Mouse (Mus musculus) intestine, embryonic 14.5 days (tissue): ENCODE measurements around the gene Slc30a7. TPM values are rescaled to one million over a fixed set of nuclear protein-coding genes. Genes with fewer than 3 reads are reported as not detected.

Source experiments
- ATAC-seq: fragments of 200-750 bp; cut with Nextera tagmentation; replicated peaks from 2 replicates; pipeline ENCODE4 v1.8.0; 2017; ENCODE audit warnings: low read depth, moderate number of reproducible peaks, moderate TSS enrichment, moderate library complexity; ENCODE audit not compliant: low FRiP score, low TSS enrichment
- DNase-seq: peaks from one replicate; pipeline ENCODE4 v3.0.0-alpha.2; 2018; ENCODE audit warnings: low spot score
- H3K27ac ChIP-seq: fragments of 300-500 bp; sonication (generic); 2 replicates; pipeline ENCODE4 v1.5.1; 2014; ENCODE audit warnings: low read depth, mild to moderate bottlenecking, control low read depth
- H3K27me3 ChIP-seq: fragments of 300-500 bp; sonication (generic); replicated peaks from 2 replicates; pipeline ENCODE4 v1.6.1; 2014; ENCODE audit warnings: low read length, control low read depth; ENCODE audit not compliant: control insufficient read depth, insufficient read depth
- H3K36me3 ChIP-seq: fragments of 300-500 bp; sonication (generic); 2 replicates; pipeline ENCODE4 v1.6.1; 2014; ENCODE audit warnings: low read length, control low read depth; ENCODE audit not compliant: control insufficient read depth, insufficient read depth
- H3K4me1 ChIP-seq: fragments of 300-500 bp; sonication (generic); replicated peaks from 2 replicates; pipeline ENCODE4 v1.6.1; 2014; ENCODE audit warnings: low read length, control low read depth, mixed read lengths; ENCODE audit not compliant: control insufficient read depth, insufficient read depth
- H3K4me2 ChIP-seq: fragments of 300-500 bp; sonication (generic); 2 replicates; pipeline ENCODE4 v1.6.1; 2014; ENCODE audit warnings: low read length
- H3K4me3 ChIP-seq: fragments of 300-500 bp; sonication (generic); 2 replicates; pipeline ENCODE4 v1.5.1; 2014; ENCODE audit warnings: low read depth, low read length, control low read depth, mixed read lengths
- H3K9ac ChIP-seq: fragments of 300-500 bp; sonication (generic); 2 replicates; pipeline ENCODE4 v1.6.1; 2014; ENCODE audit warnings: mild to moderate bottlenecking, low read length
- H3K9me3 ChIP-seq: fragments of 300-500 bp; sonication (generic); 2 replicates; pipeline ENCODE4 v1.6.1; 2016; ENCODE audit warnings: low read length, control low read depth; ENCODE audit not compliant: control insufficient read depth
- WGBS: fragments of 180-500 bp; shearing (Covaris S2); extraction: QIAGEN DNeasy Blood & Tissue Kit; methylation state at CpG from one replicate; pipeline ENCODE4 v1.1.7; 2014; 5-methylcytosine and 5-hydroxymethylcytosine counted together
- polyA plus RNA-seq: library from polyadenylated mRNA; unstranded; fragments of >200 nt; fragmentation: Nextera tagmentation; extraction: Ambion mirVana; gene quantifications from 2 replicates; pipeline ENCODE4 v1.2.1, GENCODE M21; 2014

Slc30a7 gene
- 38.2 and 41.8 TPM in 2 replicates for polyA plus RNA-seq

GRCm38 (mm10) chr3:116006978-116007940 lies at the start of gene Slc30a7, which contains the start of gene Extl2:
Gene Slc30a7 (minus strand): TSS chr3:116007406.
Gene Extl2 (plus strand): TSS chr3:116007462.
- WGBS, result under 1% methylated on average over 66 of the region's 67 CpGs
- peak; percentile 93 for ATAC-seq

GRCm38 (mm10) chr3:116047034-116047433 lies 39.8 kb upstream of the Slc30a7 start:
- H3K4me2 ChIP-seq, result no peak overlapping the region
- 0 out of 2 replicates have a peak, but pooled peaks cover 4% of the 10 kb centered on the region for H3K4me1 ChIP-seq
- no peaks in the 10 kb centered on the region for H3K27me3 ChIP-seq
- DNase-seq, result no peak
- 55% methylated on average over 5 of the region's 5 CpGs for WGBS
- no peak overlapping the region for H3K9ac ChIP-seq
- H3K36me3 ChIP-seq, result no peaks in the 10 kb centered on the region
- no peak for ATAC-seq
- no peak overlapping the region for H3K27ac ChIP-seq
- H3K9me3 ChIP-seq, result no peaks in the 10 kb centered on the region
- no peak overlapping the region for H3K4me3 ChIP-seq

More at GRCm38 (mm10) chr3:116006978-116007940, at the start of gene Slc30a7, which contains the start of gene Extl2:
- DNase-seq, result peak; percentile 93
- Histone ChIP-seq H3K4me3 (peak within 1 kb of the TSS; percentile 90), H3K36me3 (peaks cover 24% of the 10 kb centered on the region), H3K4me1 (peaks cover 13% of the 10 kb centered on the region; the same call in 1 of the 2 replicates), H3K9me3 (no peaks in the 10 kb centered on the region), H3K27ac (peak within 1 kb of the TSS; percentile 91), H3K4me2 (peak within 1 kb of the TSS; percentile 98), H3K27me3 (no peaks in the 10 kb centered on the region), H3K9ac (peak within 1 kb of the TSS; percentile 88)

DNA sequence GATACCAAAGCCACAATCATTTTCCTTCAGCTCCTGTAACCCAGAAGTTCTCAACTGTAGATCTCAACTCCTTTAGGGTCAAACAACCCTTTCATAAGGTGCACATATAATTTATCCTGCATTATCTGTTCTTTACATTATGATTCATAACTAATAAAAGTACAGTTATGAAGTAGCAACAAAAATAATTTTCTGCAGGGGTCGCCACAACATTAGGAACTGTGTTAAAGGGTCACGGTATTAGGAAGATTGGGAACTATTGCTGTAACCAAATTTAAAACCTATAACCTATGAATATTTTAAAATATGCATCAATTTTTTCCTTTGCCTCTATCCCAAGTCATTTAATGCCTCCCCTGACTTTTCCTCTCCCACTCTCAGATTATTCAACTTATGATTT lies 38.8 kb upstream of the Slc30a7 start:
- no peaks in the 10 kb centered on the region for H3K36me3 ChIP-seq
- H3K27me3 ChIP-seq, result no peaks in the 10 kb centered on the region
- H3K4me1 ChIP-seq, result 0 out of 2 replicates have a peak, but pooled peaks cover 3% of the 10 kb centered on the region
- no peak overlapping the region for H3K4me3 ChIP-seq
- H3K9ac ChIP-seq, result no peak overlapping the region
- 88% methylated on average over 2 of the region's 2 CpGs for WGBS
- H3K9me3 ChIP-seq, result no peaks in the 10 kb centered on the region
- H3K4me2 ChIP-seq, result no peak overlapping the region
- DNase-seq, result no peak
- no peak overlapping the region for H3K27ac ChIP-seq
- no peak for ATAC-seq

- Histone ChIP-seq H3K9ac (no peak overlapping the region), H3K9me3 (no peaks in the 10 kb centered on the region), H3K4me2 (no peak overlapping the region), H3K27me3 (no peaks in the 10 kb centered on the region), H3K36me3 (no peaks in the 10 kb centered on the region), H3K4me1 (no peaks in the 10 kb centered on the region), H3K27ac (no peak overlapping the region), H3K4me3 (no peak overlapping the region)
- ATAC-seq, result no peak
- WGBS, result 89% methylated on average over 3 of the region's 3 CpGs
- DNase-seq, result no peak
These were observed 33.6 kb upstream of the Slc30a7 start for GRCm38 (mm10) chr3:116040776-116041175.

- peak; percentile 58 for DNase-seq
- H3K4me2 ChIP-seq, result no peak overlapping the region
- H3K4me3 ChIP-seq, result no peak overlapping the region
- H3K36me3 ChIP-seq, result no peaks in the 10 kb centered on the region
- no peak overlapping the region for H3K9ac ChIP-seq
- 58% methylated on average over 3 of the region's 3 CpGs for WGBS
- no peaks in the 10 kb centered on the region for H3K9me3 ChIP-seq
- no peak for ATAC-seq
- no peak overlapping the region for H3K27ac ChIP-seq
- no peaks in the 10 kb centered on the region for H3K27me3 ChIP-seq
- no peaks in the 10 kb centered on the region for H3K4me1 ChIP-seq
These were observed 26.6 kb upstream of the Slc30a7 start for GRCm38 (mm10) chr3:116033871-116034222.

DNA sequence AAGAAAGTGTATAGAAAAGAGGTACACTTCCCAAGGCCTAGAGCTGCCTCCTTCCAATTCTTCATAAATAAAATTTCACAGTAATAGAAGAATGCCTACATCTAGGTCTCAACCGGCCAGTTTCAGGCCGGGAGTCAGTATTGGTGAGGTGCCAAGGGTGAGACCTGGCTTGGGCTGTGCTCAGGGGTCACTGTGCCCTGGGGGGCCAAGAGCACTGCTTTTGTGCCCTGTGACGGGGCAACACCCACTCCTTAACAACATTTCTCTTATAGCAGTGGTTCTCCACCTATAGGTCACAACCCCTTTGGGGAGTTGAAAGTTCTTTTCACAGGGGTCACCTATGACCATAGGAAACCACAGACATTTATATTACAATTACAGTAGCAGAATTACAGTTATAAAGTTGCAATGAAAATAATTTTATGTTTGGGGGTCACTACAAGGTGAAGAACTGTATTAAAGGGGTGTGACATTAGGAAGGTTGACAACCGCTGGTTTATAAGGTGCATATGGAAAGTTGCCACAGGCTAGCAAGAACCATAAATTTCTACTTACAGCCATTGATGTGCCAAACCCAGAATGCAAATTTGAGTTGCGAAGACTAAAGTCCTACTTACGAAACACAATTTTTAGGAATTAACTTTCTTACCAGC lies 26.1 kb upstream of the Slc30a7 start:
- Histone ChIP-seq H3K27ac (no peak overlapping the region), H3K9me3 (no peaks in the 10 kb centered on the region), H3K4me3 (no peak overlapping the region), H3K36me3 (peaks cover 4% of the 10 kb centered on the region; the same call in 1 of the 2 replicates), H3K27me3 (no peaks in the 10 kb centered on the region), H3K4me2 (no peak overlapping the region), H3K9ac (no peak overlapping the region), H3K4me1 (no peaks in the 10 kb centered on the region)
- 58% methylated on average over 6 of the region's 6 CpGs for WGBS
- ATAC-seq (no peak), DNase-seq (no peak)

DNA sequence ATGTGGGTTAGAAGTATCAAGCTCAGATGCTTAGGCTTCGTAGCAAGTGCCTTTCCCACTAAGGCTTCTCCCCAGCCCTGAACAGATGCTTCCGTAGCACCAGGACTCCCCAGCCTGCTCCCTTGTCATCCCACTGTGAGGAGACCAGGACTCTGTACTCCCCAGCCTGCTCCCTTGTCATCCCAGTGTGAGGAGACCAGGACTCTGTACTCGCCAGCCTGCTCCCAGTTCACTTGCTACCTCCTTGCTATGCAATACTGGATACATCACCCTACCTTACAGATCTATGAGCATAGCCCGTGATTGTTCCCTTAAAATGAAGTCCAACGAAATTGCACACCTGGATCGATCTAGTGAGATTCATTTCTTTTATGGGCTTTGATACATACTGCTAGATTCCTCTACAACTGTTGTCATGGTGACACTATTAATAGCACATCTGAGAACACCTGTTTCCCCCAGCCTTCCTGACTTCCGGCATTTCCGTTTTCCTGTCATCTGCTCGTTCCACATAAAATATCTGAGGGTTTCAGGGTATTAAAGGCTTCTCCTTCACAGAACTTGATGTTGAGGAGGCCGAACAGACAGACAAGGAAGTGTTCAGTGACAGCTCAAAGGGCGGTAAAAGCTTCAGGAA lies 23.1 kb upstream of the Slc30a7 start:
- 71% methylated on average over 11 of the region's 11 CpGs for WGBS

DNA sequence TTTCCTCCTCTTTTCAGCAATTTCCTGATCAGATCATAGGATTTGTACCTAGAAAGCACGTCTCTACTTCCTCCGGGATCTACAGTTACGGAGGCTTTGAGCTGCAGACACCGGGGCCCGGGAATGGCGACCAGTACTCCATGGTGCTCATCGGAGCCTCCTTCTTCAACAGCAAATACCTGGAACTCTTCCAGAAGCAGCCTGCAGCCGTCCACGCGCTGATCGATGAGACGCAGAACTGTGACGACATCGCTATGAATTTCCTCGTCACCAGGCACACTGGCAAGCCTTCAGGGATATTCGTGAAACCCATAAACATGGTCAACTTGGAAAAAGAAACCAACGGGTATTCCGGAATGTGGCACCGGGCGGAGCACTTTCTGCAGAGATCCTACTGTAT lies 19.8 kb upstream of the Slc30a7 start:
- Histone ChIP-seq H3K9me3 (no peaks in the 10 kb centered on the region), H3K4me2 (no peak overlapping the region), H3K9ac (no peak overlapping the region), H3K36me3 (peaks cover 23% of the 10 kb centered on the region), H3K27ac (no peak overlapping the region), H3K4me3 (no peak overlapping the region), H3K4me1 (no peaks in the 10 kb centered on the region), H3K27me3 (no peaks in the 10 kb centered on the region)
- 92% methylated on average over 20 of the region's 20 CpGs for WGBS
- ATAC-seq (no peak), DNase-seq (no peak)

More for the DNA sequence above, 23.1 kb upstream of the Slc30a7 start:
- Histone ChIP-seq H3K4me3 (no peak overlapping the region), H3K4me1 (no peaks in the 10 kb centered on the region), H3K36me3 (peaks cover 18% of the 10 kb centered on the region), H3K27me3 (no peaks in the 10 kb centered on the region), H3K27ac (no peak overlapping the region), H3K9me3 (no peaks in the 10 kb centered on the region), H3K9ac (no peak overlapping the region), H3K4me2 (no peak overlapping the region)
- no peak for ATAC-seq
- no peak for DNase-seq
